Mouse (Mus musculus) kidney, embryonic 16.5 days (tissue): ENCODE data around the gene D630023F18Rik. TPM values are rescaled to one million over a fixed set of nuclear protein-coding genes. Genes with fewer than 3 reads are reported as not detected.

Experiments used
- ATAC-seq: fragments of 200-750 bp; cut with Nextera tagmentation; 2 replicates; pipeline ENCODE4 v1.8.0; 2017; ENCODE audit warnings: moderate TSS enrichment; ENCODE audit not compliant: low FRiP score, low TSS enrichment
- H3K27ac ChIP-seq: fragments of 300-500 bp; sonication (generic); 2 replicates; pipeline ENCODE4 v1.5.1; 2014; ENCODE audit warnings: low read length
- H3K27me3 ChIP-seq: fragments of 300-500 bp; sonication (generic); 2 replicates; pipeline ENCODE4 v1.6.1; 2014; ENCODE audit warnings: low read length, control low read depth, mixed read lengths; ENCODE audit not compliant: insufficient read depth
- H3K36me3 ChIP-seq: fragments of 300-500 bp; sonication (generic); 2 replicates; pipeline ENCODE4 v1.6.1; 2014; ENCODE audit warnings: low read length, control low read depth, mixed read lengths; ENCODE audit not compliant: insufficient read depth
- H3K4me1 ChIP-seq: fragments of 300-500 bp; sonication (generic); 2 replicates; pipeline ENCODE4 v1.6.1; 2014; ENCODE audit warnings: low read length, control low read depth, mixed read lengths; ENCODE audit not compliant: insufficient read depth
- H3K4me2 ChIP-seq: fragments of 300-500 bp; sonication (generic); replicated peaks from 2 replicates; pipeline ENCODE4 v1.6.1; 2014; ENCODE audit warnings: low read depth, low read length
- H3K4me3 ChIP-seq: fragments of 300-500 bp; sonication (generic); 2 replicates; pipeline ENCODE4 v1.5.1; 2014; ENCODE audit warnings: mild to moderate bottlenecking, low read length
- H3K9ac ChIP-seq: fragments of 300-500 bp; sonication (generic); replicated peaks from 2 replicates; pipeline ENCODE4 v1.6.1; 2014; ENCODE audit warnings: low read length
- H3K9me3 ChIP-seq: fragments of 300-500 bp; sonication (generic); 2 replicates; pipeline ENCODE4 v1.6.1; 2016; ENCODE audit warnings: low read length, control low read depth
- WGBS: fragments of 180-500 bp; shearing (Covaris S2); extraction: QIAGEN DNeasy Blood & Tissue Kit; methylation state at CpG from one replicate; pipeline ENCODE4 v1.1.7; 2014; 5-methylcytosine and 5-hydroxymethylcytosine counted together
- polyA plus RNA-seq: library from polyadenylated mRNA; unstranded; fragments of >200 nt; fragmentation: Nextera tagmentation; extraction: Ambion mirVana; gene quantifications from 2 replicates; pipeline ENCODE4 v1.2.1, GENCODE M21; 2015

The D630023F18Rik gene
- polyA plus RNA-seq, 1 experiment from 2014 or later: 2.0 TPM

- H3K4me2 ChIP-seq: no peak overlapping the region
- H3K27me3 ChIP-seq: no peaks in the 10 kb centered on the region
- H3K4me3 ChIP-seq: no peak overlapping the region
- no peaks in the 10 kb centered on the region for H3K36me3 ChIP-seq
- H3K9ac ChIP-seq: no peak overlapping the region
- H3K9me3 ChIP-seq: no peaks in the 10 kb centered on the region
- peaks cover 9% of the 10 kb centered on the region for H3K4me1 ChIP-seq
- H3K27ac ChIP-seq: 0 out of 2 replicates have a peak overlapping the region, but pooled peaks have one; percentile 31
- no peak for ATAC-seq
- WGBS: 90% methylated on average over 5 of the region's 5 CpGs
These were observed 9.4 kb downstream of the D630023F18Rik start for GRCm38 (mm10) chr1:65113536-65114172.

GRCm38 (mm10) chr1:65112807-65113196 is 10.2 kb downstream of the D630023F18Rik start:
- Histone ChIP-seq H3K4me3 (peak overlapping the region; percentile 25; the same call in 1 of the 2 replicates), H3K9me3 (no peaks in the 10 kb centered on the region), H3K4me1 (peaks cover 9% of the 10 kb centered on the region), H3K27me3 (no peaks in the 10 kb centered on the region), H3K36me3 (no peaks in the 10 kb centered on the region), H3K9ac (0 out of 2 replicates have a peak overlapping the region, but pooled peaks have one; percentile 25), H3K4me2 (peak overlapping the region; percentile 48), H3K27ac (peak overlapping the region; percentile 79)
- peak; percentile 61 for ATAC-seq
- 24% methylated on average over 14 of the region's 14 CpGs for WGBS

- H3K27ac ChIP-seq: peak overlapping the region; percentile 79
- peak; percentile 74; the same call in 1 of the 2 replicates for ATAC-seq
- H3K9ac ChIP-seq: 0 out of 2 replicates have a peak overlapping the region, but pooled peaks have one; percentile 25
These were observed 10.8 kb downstream of the D630023F18Rik start for GRCm38 (mm10) chr1:65112031-65112806.

GRCm38 (mm10) chr1:65109756-65110435 is 13.1 kb downstream of the D630023F18Rik start:
- Histone ChIP-seq H3K36me3 (no peaks in the 10 kb centered on the region), H3K9ac (no peak overlapping the region; the same call in 1 of the 2 replicates), H3K27ac (no peak overlapping the region), H3K27me3 (no peaks in the 10 kb centered on the region), H3K4me3 (no peak overlapping the region), H3K9me3 (no peaks in the 10 kb centered on the region), H3K4me1 (peaks cover 9% of the 10 kb centered on the region), H3K4me2 (0 out of 2 replicates have a peak overlapping the region, but pooled peaks have one; percentile 15)
- ATAC-seq: 0 out of 2 replicates have a peak, but pooled peaks have one; percentile 25
- WGBS: 63% methylated on average over 25 of the region's 25 CpGs

More at GRCm38 (mm10) chr1:65112031-65112806, 10.8 kb downstream of the D630023F18Rik start:
- Histone ChIP-seq H3K4me3 (peak overlapping the region; percentile 25), H3K36me3 (no peaks in the 10 kb centered on the region), H3K4me1 (peaks cover 9% of the 10 kb centered on the region), H3K4me2 (peak overlapping the region; percentile 48), H3K27me3 (no peaks in the 10 kb centered on the region), H3K9me3 (no peaks in the 10 kb centered on the region)
- WGBS: 5% methylated on average over 8 of the region's 8 CpGs

- Histone ChIP-seq H3K4me3 (no peak overlapping the region), H3K4me2 (no peak overlapping the region), H3K9me3 (no peaks in the 10 kb centered on the region), H3K4me1 (peaks cover 9% of the 10 kb centered on the region), H3K27me3 (no peaks in the 10 kb centered on the region), H3K9ac (no peak overlapping the region), H3K36me3 (no peaks in the 10 kb centered on the region), H3K27ac (no peak overlapping the region)
- WGBS: 87% methylated on average over 8 of the region's 8 CpGs
- ATAC-seq: no peak
These were observed 13.8 kb downstream of the D630023F18Rik start for GRCm38 (mm10) chr1:65109196-65109595.

GRCm38 (mm10) chr1:65107654-65108279 is 15.2 kb downstream of the D630023F18Rik start:
- Histone ChIP-seq H3K36me3 (no peaks in the 10 kb centered on the region), H3K4me1 (peaks cover 5% of the 10 kb centered on the region; the same call in 1 of the 2 replicates), H3K9me3 (no peaks in the 10 kb centered on the region), H3K4me3 (no peak overlapping the region), H3K27me3 (no peaks in the 10 kb centered on the region), H3K9ac (no peak overlapping the region), H3K27ac (no peak overlapping the region), H3K4me2 (no peak overlapping the region)
- WGBS: 93% methylated on average over 10 of the region's 10 CpGs
- ATAC-seq: no peak

- Histone ChIP-seq H3K4me1 (no peaks in the 10 kb centered on the region), H3K9me3 (no peaks in the 10 kb centered on the region), H3K9ac (no peak within 1 kb of the TSS), H3K27ac (no peak within 1 kb of the TSS), H3K4me2 (no peak within 1 kb of the TSS), H3K27me3 (no peaks in the 10 kb centered on the region), H3K4me3 (no peak within 1 kb of the TSS), H3K36me3 (no peaks in the 10 kb centered on the region)
- ATAC-seq: no peak
- WGBS: 90% methylated on average over 11 of the region's 11 CpGs
These were observed 19.7 kb downstream of the D630023F18Rik start, which contains the start of gene Cryga for GRCm38 (mm10) chr1:65103273-65103672. Cryga (minus strand) TSS chr1:65103373.

- Histone ChIP-seq H3K9me3 (no peaks in the 10 kb centered on the region), H3K4me2 (no peak overlapping the region), H3K27me3 (no peaks in the 10 kb centered on the region), H3K4me3 (no peak overlapping the region), H3K4me1 (no peaks in the 10 kb centered on the region), H3K9ac (no peak overlapping the region), H3K36me3 (no peaks in the 10 kb centered on the region), H3K27ac (no peak overlapping the region)
- ATAC-seq: no peak
- 88% methylated on average over 3 of the region's 3 CpGs for WGBS
These were observed 26.1 kb downstream of the D630023F18Rik start for GRCm38 (mm10) chr1:65096953-65097352.

- Histone ChIP-seq H3K9me3 (no peaks in the 10 kb centered on the region), H3K27me3 (no peaks in the 10 kb centered on the region), H3K27ac (no peak overlapping the region), H3K4me2 (no peak overlapping the region), H3K4me3 (no peak overlapping the region), H3K36me3 (no peaks in the 10 kb centered on the region), H3K4me1 (no peaks in the 10 kb centered on the region), H3K9ac (no peak overlapping the region)
- 88% methylated on average over 3 of the region's 3 CpGs for WGBS
- ATAC-seq: no peak
These were observed 31.4 kb downstream of the D630023F18Rik start for GRCm38 (mm10) chr1:65091566-65091965.
